Mouse (Mus musculus): ENCODE measurements around the gene Sf3b3. TPM values are rescaled to one million over a fixed set of nuclear protein-coding genes. Genes with fewer than 3 reads are reported as not detected.
"Not testable (repeated sequence)": the region's sequence is repeated elsewhere in the genome, so short reads cannot be mapped to it uniquely, and the experiment has no call there.

Gene Sf3b3
- total RNA-seq (2021): 10 to 100 TPM; 61.5 to 61.7 TPM

GRCm38 (mm10) chr8:110846405-110847170 lies at the start of gene Sf3b3, which contains the start of gene Cog4:
Gene Sf3b3, minus strand, starts transcription at chr8:110846787.
Gene Cog4, plus strand, starts transcription at chr8:110846600.
- intact Hi-C loops (cut with DNase I): loop anchor here (1.0 to 10.0 kb wide), 2 partner anchors 151 to 202 kb away; partner anchors contain the start of gene Ddx19a
- peak; percentile 87 to 90 for DNase-seq (ENCODE audit: low spot score in 2 of 2)

DNA sequence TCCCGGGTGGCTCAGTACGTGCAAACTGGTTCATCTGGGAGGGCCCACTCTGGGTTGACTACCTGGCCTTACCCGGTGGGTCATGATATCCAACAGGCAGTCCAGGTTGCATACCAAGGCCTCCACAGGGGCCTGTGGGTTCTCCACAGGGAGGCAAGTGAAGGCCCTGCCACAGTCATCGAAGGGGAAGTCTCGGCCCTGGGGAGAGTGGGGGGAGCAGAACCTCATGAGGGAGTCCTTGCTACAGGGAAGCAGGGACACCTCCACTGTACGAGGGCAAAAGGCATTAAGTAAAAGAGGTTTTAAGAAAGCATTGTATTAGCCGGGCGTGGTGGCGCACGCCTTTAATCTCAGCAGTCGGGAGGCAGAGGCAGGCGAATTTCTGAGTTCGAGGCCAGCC lies 49.2 kb upstream of the Sf3b3 start:
- no peak for DNase-seq (ENCODE audit: low spot score in 2 of 2)
- intact Hi-C loops (cut with DNase I): no loop called here

DNA sequence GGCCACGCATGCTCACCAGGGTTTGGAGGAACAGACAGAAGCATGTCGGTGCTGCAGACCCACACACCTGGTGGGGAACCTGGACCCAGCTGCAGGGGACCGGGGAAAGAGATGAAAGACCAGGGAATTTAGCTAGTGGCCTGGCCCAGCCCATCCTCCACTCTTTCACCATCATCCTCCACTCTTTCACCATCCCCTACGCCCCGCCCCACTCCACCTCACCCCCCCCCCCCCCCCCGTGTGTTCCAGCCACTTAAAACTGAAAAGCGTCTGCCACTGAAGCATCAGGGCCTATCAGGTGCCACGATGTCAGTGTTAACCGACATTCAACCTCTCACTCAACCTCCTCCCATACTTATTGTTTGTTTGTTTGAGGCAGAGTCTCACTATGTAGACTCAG lies 48.7 kb upstream of the Sf3b3 start:
- intact Hi-C loops (cut with DNase I): no loop called here
- no peak for DNase-seq (ENCODE audit: low spot score in 2 of 2)

GRCm38 (mm10) chr8:110894851-110895250 lies 48.3 kb upstream of the Sf3b3 start:
- DNase-seq (ENCODE audit: low spot score in 2 of 2): no peak
- intact Hi-C loops (cut with DNase I): no loop called here

DNA sequence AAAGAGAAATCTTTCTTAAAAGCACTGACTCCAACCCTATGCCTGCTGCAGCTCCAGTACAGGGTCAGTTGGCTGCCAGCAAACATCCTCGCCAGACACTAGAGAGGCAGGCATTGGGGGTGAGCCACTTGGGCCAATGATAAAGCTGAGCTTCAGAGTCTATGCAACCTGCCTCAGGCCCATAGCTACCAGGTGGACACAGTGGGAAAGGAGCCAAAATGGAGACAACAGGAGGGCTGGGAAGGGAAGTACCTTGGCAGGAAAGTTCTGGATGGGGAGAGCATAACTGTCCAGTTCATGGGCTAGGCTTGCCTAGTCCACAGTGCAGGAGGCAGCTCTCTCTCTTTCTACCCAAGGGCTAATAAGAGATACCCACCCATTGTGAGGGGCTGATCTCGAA lies 46.3 kb upstream of the Sf3b3 start:
- intact Hi-C loops (cut with DNase I): no loop called here
- no peak for DNase-seq (ENCODE audit: low spot score in 2 of 2)

GRCm38 (mm10) chr8:110892040-110892439 lies 45.5 kb upstream of the Sf3b3 start:
- intact Hi-C loops (cut with DNase I): no loop called here
- DNase-seq (ENCODE audit: low spot score in 2 of 2): no peak

- intact Hi-C loops (cut with DNase I): no loop called here
- DNase-seq (ENCODE audit: low spot score in 2 of 2): no peak
Measured at GRCm38 (mm10) chr8:110889904-110890470, 43.4 kb upstream of the Sf3b3 start.

GRCm38 (mm10) chr8:110888860-110889259 lies 42.3 kb upstream of the Sf3b3 start:
- no peak for DNase-seq (ENCODE audit: low spot score in 2 of 2)
- intact Hi-C loops (cut with DNase I): no loop called here

DNA sequence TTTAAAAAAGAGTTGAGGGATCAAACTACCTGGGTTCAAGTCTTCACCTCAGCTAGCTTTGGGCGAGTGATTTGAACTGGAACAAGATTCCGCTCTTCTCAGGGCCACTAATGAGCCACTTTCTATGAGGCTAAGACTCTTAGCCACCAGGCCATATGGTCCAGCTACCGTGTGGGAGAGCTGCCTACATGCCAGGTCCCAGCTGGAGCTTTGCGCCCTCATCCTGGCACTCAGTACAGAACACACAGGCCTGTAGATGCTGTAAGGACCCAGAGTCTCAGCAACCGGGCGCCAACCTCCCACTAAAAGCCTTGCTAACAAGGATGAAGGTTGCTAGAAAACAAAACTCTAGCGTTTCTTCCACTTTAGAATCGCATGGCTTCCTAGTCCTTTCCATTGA lies 41.9 kb upstream of the Sf3b3 start:
- DNase-seq (ENCODE audit: low spot score in 2 of 2): peak in 1 of 2 experiments; percentile 33
- intact Hi-C loops (cut with DNase I): no loop called here

DNA sequence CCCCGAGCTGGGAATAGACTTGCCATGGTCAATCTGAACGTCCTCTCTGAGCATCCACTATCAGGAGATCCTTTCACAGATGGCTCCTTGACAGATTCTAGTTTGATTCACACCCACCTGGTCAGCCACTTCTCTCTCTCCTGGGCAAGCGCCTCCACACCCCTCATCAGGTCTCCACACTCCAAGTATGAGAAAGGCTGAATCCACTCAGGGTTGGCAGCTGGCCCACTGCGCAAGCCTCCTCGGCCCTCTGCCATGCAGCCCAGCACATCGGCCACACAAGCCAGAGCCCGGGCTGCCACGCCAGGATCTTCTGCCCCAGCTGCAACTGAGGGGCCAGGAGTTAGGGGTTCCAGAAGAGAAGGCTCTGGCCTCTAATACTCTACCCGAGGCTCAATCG lies 41.0 kb upstream of the Sf3b3 start:
- intact Hi-C loops (cut with DNase I): no loop called here
- DNase-seq (ENCODE audit: low spot score in 2 of 2): no peak

DNA sequence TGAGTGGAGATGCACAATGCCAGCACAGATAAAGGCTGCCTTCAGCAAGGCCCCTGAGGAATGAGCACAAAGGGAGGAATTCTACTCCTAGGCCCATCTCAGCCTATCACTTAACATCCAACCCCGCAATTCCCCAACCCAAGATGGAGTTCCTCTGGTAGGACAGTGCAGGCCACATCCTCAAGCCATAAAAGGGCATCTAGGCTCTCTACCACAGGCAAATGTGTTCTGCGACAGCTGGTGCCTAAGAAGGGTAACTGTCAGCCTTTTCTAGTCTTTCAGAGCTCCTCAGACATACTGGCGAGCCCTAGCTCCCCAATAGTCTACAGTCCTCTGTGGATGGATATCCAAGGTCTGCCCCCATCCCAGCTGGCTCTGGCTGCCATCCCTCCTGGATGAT lies 40.0 kb upstream of the Sf3b3 start:
- intact Hi-C loops (cut with DNase I): no loop called here
- DNase-seq (ENCODE audit: low spot score in 2 of 2): no peak

- intact Hi-C loops (cut with DNase I): no loop called here
- DNase-seq (ENCODE audit: low spot score in 2 of 2): no peak
Measured at GRCm38 (mm10) chr8:110883824-110884223, 37.2 kb upstream of the Sf3b3 start.

DNA sequence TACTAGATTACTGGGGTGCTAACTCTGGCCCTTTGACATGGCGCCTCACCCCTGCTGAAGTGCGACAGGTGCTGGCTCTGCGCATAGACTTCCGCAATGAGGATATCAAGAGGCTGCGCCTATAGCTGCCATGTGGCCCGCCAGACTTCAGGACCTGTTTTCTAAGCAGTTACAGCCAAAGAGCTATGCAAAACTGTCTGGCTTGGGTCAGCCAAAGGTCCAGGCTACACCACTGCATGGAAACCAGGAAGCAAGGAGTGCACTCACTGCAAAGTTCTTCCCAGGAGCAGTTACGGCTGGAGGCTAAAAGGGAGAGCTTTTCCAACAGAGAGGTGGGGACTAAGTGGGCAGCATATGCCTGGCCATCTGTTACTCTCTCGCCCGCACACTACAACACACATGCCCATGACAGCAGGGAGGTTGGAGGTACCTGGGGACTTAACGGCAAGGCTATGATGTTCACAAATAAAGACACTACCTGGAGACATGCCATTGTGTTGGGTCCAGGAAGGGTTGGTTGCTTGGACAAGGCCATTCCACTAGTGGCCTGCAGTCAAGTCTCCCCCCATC lies 35.2 kb upstream of the Sf3b3 start:
- DNase-seq (ENCODE audit: low spot score in 2 of 2): peak; percentile 19 to 78
- intact Hi-C loops (cut with DNase I): no loop called here

DNA sequence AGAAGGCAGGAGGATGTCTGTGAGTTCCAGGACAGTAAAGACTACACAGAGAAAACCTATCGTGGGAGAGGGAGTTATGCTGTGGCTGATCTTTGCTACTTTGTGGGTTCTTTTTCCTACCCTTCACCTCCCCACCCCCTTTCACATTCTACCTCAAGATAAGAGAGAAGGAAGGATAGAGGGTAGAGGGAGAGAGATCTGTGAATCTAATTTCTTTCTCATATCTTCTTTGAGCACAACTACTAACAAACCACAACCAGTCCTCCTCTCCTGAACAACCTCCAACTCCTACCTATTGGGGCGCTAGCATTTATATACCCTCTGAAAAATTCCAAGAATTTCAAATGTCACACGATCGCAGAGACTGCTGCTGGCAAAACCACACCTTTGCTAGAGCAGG lies 31.3 kb upstream of the Sf3b3 start:
- DNase-seq (ENCODE audit: low spot score in 2 of 2): no peak
- intact Hi-C loops (cut with DNase I): no loop called here

GRCm38 (mm10) chr8:110870501-110870900 lies 23.9 kb upstream of the Sf3b3 start:
- DNase-seq (ENCODE audit: low spot score in 2 of 2): no peak
- intact Hi-C loops (cut with DNase I): no loop called here

DNA sequence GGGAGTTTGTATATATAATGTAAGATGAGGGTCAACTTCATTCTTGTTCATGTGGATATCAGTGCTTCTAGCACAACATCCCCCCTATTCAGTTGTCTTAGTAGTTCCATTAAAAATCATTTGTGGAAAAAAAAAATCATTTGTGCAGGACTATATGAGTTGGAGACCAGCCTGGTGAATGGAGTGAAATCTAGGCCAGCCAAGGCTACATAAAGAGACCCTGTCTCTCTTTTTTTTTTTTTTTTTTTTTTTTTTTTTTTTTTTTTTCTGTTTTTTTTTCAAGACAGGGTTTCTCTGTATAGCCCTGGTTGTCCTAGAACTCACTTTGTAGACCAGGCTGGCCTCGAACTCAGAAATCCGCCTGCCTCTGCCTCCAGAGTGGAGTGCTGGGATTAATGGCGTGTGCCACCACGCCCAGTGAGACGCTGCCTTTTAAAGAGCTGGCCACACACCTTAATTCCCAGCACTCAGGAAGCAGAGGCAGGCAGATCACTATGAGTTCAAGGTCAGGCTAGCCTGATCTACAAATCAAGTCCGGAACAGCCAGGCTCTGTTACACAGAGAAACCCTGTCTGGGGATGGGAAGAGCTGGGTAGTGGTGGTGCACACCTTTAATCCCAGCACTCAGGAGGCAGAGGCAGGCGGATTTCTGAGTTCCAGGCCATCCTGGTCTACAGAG lies 14.9 kb upstream of the Sf3b3 start:
- intact Hi-C loops (cut with DNase I); DNase-seq (ENCODE audit: low spot score in 2 of 2): not testable (repeated sequence)

GRCm38 (mm10) chr8:110859651-110860501 lies 13.3 kb upstream of the Sf3b3 start:
- intact Hi-C loops (cut with DNase I): loop anchor here (5.0 kb wide), 1 partner anchor 122 kb away; no protein-coding TSS in a partner anchor
- no peak for DNase-seq (ENCODE audit: low spot score in 2 of 2)

DNA sequence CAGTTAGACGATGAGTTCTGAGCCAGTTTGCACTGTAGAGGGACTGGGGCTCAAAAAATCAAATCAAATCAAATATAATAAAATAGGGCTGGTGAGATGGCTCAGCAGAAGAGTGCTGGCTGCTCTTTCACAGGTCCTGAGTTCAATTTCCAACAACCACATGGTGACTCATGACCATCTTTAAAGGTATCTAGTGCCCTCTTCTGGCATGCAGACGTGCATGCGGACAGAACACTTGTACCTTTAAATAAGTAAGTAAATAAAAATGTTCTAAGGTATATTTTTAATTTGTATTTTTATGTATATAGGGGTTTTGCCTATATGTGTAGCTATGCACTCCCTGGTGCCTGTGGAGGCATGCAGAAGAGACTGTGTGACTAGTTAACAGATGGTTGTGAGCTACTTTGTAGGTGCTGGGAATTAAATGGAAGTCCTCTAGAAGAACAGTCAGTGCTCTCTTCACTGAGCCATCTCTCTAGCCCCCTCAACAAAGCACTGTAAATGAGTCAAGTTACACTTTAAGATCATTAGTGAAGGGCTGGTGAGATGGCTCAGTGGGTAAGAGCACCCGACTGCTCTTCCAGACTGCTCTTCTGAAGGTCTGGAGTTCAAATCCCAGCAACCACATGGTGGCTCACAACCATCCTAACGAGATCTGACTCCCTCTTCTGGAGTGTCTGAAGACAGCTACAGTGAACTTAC lies 10.3 kb upstream of the Sf3b3 start:
- no peak for DNase-seq (ENCODE audit: low spot score in 2 of 2)
- intact Hi-C loops (cut with DNase I): loop anchor here (5.0 kb wide), 1 partner anchor 125 kb away; no protein-coding TSS in a partner anchor

DNA sequence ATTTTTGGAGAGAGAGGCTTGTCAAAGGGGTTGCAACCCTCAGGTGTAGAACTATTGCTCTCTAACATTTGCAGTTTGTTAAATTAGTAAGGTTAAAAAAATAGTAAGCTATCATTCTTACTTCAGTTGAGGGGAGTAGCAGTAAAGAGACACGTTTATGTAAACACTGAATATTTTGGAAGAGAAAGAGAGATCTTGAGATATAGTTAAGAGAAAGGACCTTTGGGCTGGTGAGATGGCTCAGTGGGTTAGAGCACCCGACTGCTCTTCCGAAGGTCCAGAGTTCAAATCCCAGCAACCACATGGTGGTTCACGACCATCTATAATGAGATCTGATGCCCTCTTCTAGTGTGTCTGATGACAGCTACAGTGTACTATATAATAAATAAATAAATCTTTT lies 9.5 kb upstream of the Sf3b3 start:
- intact Hi-C loops (cut with DNase I): loop anchor here (5.0 kb wide), 1 partner anchor 126 kb away; no protein-coding TSS in a partner anchor
- not testable (repeated sequence) for DNase-seq (ENCODE audit: low spot score in 2 of 2)
